Mouse (Mus musculus): ENCODE results near the gene Pcp4.

The Pcp4 gene

DNA sequence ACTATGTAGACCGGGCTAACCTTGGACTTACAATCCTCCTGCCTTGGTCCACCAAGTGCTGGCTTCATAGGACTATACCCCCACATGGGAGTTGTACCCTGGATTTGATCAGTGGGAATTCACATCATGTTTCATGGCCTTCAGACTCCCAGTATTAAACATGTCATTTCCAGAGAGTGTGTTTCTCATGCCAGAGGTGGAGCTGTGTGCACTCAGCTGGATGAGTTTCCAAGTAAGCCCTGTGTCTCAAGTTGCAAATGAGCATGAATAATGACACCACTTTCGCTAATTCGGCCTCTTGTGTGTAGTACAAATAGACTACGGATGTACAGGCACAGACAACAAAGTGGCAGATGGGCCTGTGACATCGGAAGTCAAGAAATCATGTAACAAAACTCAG, 20.6 kb downstream of the Pcp4 start:
- no peak for DNase-seq

DNA sequence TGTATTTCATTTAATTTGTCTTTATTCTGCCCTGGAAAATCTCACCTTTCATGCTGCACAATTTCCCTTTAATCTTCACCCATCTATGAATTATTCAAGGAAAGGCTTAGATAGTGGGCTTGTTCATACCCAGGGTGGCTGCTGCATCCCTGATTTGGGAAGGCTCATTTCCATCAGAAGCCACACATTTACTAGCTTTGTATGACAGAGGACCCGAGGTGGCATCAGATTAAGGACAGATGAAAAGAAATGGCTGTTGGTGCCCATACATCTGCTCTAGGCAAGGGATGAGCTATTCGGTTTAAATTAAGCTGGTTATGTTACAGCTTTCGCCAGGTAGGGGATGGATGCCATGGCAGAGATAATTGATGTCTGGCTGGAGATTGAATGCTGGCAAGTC, 24.1 kb downstream of the Pcp4 start:
- no peak for DNase-seq

DNA sequence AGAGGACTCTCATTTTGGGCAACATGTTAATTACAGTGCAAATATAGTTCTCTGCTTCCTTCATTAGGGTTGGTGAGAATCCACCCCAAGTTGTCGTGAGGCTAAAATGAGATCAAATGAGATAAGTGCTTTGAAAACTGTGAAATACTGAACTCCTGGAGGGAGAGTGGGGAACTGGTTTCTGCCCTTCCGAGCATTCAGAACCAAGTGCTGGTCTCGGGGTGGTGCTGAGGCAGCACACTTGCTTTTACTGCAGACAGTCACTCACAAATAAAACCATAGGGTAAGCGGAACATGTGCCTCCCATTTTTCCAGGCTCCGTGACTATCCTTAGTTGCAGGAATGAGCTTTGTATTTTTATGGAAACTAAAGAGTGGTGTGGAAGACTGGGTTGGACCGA, 26.7 kb downstream of the Pcp4 start:
- DNase-seq, result no peak

DNA sequence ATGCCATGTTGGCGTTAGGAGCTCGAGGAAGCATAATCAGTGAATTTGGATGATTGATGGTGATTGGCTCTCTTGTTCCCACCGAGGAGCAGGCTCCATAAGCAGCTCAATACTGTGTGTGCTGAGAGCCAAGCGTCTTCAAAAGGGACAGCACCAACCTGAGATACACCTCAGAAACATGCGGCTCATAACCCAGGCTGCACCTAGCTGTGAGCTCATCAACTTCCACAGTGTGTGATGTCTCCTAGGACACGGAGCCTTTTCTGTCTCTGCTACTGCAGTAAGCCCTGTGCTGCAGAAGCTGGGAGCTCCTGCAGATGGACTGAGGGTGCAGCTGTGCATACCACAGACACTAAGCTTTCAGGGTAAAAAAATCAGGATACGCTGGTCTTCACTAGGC, 31.5 kb downstream of the Pcp4 start:
- no peak for DNase-seq

DNA sequence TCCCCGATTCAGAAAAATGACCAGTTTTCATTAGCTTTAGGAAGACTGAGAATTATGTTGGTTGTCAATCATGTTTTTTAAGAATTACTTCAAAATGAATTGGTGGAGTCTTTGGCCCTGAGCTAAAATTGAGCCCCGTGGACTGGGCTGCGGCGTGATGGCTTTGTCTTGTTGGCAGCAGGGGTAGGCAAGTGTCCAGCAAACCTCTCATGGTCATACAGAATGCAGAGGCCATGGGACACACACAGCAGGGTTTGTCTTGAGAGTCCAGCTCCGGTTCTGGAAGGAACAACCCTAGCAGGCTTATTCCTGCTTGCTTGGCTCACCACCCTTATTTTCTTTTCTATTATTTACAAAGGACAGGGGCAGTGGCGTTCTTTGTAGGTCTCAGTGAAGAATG, 33.8 kb downstream of the Pcp4 start:
- no peak for DNase-seq

DNA sequence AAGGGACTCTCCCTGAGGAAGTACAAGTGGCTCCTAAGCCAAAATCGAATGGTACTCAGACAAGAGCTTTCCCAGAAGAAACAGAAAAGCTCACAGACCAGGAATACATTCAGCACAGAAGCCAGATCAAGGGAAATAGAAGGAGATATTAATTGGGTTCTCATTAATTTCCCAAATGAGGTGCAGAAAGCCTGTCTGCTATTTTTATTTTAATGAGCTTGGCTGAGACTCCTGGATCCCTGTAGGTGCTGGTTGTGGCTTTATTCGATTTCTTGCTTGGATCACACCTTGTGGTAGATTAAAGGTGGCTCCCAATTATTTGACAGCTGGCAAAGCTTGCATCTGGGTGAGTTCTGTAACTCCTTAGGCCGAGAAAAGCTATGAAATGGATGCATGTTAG, 35.2 kb downstream of the Pcp4 start:
- DNase-seq, result no peak

DNA sequence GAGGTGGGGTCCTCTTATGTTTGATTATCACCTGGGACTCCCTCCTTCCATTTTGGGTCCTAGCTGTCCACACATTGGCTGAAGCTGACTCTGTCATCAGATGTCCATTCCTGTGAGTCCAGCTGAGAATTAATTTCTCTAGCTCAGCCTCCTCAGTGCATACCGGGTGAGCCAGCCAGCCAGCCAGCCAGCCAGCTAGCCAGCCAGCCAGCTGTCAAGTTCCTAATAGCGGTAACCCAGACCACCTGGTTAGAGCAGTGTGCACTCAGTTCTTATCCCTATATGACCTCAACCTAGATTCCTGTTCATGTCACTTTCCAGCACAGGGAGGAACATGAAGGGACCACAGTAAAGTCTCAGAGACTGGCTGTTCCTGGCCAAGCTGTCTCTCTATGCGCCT, 47.1 kb downstream of the Pcp4 start:
- no peak for DNase-seq

DNA sequence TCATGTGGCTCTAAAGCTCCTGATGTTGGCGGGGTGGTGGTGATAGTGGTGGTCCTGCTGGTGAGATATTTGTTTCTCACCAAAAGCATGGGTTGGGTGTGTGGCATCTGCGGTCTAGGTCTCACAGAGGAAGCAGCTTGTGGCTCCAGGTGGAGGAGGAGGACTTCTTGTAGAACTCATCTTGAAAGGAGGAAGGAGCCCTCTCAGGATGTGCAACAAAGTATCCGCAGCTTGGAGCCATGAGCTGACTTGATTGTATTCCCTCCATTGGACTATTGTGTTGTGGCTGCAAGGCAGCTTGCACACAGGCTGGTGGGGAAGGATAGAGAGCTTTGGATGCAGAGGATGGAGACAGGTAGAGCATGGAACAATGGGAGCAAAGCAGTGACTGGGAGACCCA, 60.1 kb downstream of the Pcp4 start:
- no peak for DNase-seq

DNA sequence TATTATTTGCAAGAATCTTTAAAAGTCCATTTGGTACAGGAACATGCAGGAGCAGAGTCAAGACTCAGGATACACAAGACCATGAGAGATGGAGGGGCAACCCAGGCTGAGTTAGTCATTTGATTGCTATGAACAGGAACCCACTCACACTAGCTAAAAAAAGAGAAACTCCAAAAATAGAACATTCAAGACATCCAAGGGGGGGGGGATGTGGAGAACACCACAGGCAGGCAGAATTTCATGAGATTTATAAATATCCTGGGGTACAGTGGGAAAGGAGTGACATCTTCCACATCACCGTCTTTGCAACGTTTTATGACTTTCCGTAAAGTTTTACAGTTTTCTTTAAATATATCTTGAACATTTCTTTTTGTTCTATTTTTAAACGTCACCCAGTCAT, 61.1 kb downstream of the Pcp4 start:
- no peak for DNase-seq

DNA sequence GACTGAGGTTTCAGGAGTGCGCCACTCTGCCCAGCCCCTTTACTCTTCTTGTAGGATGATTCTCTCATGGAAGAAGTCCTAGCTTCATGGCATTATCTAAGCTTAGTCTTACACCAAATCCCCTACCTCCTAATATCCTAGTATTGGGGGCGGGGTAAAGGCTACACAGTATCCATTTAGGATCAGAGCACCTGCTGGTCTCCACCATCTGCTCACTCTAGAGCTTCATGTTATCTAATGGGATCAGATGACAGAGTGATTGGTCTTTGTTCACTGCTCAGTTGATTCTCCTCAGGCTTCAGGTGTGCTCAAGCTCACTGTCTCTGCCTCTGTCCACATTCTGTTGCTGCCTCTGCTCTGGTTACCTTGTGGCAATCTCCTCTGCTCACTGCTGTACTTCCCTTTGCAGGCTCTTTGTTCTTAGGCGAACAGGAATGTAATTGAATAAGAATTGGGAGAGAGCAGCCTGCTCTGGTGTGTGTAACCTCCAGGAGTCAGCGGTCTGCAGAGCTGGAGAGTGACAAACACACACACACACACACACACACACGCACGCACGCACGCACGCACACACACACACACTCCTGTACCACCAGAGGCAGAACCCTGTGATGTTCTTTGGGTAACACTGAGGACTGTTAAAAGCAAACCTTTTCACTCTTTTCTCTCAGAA, 62.6 kb downstream of the Pcp4 start:
- DNase-seq, result no peak

DNA sequence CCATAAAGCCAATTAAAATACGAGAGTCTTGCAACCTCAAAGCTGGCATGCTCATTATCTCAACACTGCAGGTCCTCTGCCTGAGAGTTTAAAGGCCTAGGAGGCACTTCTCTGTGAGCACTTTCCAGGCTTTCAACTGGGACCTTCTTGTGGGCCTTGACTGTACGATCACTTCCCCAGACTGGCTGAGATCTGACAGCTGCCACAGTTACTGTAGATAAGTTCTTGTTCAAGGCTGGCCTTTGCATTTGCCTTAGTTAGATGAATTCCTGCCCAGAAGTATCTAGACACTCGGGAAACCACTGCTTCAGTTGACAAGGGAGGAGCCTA, 63.1 kb downstream of the Pcp4 start:
- DNase-seq, result no peak

DNA sequence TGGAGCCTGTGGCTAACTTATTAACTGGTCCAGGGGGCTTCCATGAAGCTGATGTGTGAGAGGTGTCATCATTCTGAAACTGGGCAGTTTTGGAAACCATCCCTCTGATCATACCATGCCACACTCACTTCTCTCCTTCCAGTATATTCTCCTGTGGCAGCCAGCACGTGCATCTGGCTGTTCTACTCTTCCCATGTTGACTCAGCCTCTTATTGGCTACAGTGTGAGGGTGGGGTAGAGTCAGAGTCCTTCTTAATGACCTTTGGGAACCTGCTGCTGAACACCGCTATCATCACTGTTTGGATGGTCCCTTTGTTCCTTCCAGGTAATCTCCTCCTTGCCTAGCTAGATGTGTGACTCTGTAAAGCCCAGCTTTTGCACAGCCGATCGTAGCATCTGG, 63.6 kb downstream of the Pcp4 start:
- DNase-seq, result no peak

DNA sequence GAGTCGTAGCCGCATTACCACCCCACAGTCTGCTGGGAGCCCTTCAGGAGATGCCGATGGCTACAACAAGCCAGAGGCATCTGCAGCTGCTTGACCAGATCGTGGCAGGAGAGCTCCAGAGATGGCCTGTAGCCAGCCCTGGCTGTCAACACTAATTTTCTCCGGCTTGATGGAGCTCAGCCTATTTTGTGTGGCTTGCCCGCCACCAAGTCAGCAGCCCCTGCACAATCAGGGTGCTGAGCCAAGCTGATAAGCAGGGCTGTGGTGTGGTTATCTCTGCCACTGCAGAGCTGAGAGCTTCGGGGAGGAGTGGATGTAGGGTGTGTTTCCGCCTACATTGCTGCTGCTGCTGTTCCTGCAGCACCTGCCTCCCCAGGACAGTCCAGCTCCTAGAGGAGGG, 66.3 kb downstream of the Pcp4 start:
- no peak for DNase-seq

DNA sequence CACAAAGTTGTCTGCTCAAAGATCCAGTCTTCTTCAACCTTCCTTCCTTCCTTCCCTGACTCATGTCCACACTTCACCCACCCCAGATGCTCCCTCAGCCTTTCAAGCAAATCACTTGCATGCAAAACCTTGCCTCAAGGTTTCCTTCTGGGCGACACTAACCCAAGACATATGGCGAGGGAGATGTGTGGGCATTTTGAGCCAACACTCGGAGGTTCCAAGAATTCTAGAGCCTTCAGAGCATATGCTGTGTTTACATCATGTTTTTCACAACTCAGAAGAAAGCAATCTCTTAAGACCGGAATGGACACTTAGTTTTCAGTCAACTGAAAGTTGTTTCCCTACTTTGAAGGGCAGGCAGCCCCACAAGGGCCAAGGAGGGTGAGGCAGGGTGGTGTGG, 67.9 kb downstream of the Pcp4 start:
- DNase-seq, result no peak

DNA sequence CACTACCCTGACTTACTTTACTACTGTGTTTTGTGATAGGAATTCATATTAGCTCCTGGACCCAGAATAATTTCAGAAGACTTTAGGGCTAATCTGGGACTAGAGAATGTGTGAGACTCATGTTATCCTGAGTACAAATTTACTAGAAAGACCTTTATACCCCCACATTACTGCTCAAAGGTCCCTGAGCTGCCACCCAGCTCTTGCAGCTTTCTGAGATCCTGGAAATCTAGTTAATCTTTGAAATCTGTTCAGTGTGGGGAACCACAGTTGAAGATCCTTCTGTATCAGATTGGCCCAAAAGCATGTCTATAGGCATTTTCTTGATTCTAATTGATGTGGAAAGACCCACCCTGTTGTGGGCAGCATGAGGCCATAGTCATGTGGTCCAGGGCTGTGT, 69.0 kb downstream of the Pcp4 start:
- DNase-seq, result peak; percentile 70

DNA sequence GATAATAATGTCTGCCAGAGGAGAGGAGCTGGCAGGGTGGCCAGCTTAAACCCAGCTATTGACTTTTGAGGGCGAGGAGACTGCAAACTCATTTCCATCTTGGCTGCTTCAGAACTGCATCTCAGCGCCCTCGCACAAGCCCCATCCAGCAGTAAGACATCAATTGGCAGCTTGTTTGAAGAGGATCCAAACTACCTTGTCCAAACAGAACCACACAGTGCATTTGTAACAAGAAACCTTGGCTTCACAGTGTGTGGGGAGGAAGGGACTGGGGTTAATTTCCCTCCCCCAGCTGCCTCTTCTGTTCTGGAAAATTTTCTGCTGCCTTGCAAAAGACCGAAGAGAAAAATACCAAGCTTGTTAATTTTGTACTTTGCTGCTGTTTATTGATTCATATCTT, 71.7 kb downstream of the Pcp4 start:
- DNase-seq, result no peak

DNA sequence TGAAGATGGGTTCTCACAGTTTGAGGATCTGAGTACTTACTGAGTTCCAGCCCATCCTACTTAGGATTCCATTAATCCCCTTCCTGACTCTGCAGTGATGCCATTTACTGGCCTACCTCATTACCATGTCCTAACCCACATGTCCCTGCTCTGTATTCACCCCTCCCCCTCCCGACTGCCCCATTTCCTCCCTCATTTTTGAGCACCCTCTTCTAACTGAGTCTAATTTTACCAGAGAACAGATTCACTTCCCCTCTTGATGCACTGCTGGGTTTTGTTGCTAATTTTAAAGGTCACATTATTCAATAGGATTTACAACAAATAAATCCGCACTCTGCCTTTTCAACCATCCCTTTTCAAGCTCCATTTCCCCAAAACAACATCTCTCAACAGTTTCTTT, 73.7 kb downstream of the Pcp4 start:
- DNase-seq, result peak; percentile 20

DNA sequence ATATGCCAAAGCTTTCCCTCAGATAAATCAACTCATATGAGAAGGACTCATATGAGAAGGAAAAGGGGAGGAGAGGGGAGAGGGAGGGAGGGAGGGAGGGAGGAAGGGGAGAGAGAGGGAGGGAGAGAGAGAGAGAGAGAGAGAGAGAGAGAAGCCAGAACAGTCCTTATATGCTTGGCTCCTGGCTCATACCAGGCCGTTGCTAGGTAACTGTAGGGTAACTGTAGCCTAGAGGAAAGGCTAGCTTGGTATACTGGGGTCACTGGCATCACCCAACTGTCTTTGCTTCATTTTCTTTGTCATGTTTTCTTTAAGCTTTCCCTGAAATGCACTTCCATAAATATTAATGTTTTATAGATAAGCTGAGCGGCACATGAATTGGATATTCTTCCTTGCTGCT, 85.3 kb downstream of the Pcp4 start:
- DNase-seq, result no peak

DNA sequence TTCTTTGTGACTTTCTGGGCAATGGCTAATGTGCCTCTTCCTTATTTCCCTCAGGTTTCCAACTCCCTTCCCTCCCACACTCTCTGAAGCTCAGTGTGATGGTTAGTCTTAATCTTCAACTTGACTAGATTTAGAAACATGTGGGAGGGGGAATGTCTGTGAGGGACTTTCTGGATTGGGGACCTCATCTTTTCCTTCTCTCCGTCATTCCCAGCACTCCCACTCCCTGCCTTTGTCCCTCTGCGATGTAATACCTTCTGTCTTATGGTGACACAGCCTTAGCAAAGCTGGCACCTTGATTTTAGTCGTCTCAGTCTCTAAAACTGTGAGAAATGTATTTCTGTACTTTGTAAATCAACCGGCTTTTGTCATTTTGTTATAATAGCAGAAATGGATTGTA, 88.0 kb downstream of the Pcp4 start:
- DNase-seq, result no peak

DNA sequence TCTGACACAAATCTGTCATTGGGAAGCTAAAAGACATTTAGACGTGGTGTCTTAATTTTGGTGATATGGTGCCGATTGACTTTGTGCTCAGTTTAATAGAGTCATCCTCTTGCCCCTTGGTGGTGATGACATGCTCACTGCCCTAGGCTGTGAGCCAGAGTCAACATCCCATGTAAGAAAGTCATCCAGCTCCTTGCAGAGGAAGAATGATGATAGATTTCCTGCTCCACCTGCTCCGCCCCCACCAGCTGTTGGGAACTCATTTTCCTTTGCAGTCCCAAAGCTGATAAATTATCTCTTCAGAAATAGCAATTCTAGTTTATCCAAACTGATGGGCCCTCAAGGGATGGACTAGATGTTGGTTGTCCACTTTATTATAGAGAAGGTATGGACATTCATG, 89.2 kb downstream of the Pcp4 start:
- DNase-seq, result no peak

DNA sequence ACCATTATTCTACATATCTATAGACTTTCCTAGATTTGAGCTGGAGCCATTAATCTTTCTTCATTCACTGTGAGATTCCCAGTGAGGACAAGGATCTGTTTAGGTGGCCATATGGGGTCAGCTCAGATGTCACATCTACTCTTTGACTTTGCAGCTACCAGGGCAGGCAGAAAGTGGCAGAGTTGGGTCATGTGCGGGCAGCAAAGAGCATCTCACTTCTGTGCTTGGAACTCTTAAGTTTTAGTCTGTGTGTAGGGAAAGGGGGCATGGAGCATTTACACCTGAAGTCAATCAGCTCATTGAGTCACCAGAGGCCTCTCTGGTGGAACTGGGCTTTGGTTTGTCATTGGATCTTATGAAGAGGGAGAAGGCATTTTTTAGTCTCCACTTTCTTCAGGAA, 90.9 kb downstream of the Pcp4 start:
- no peak for DNase-seq

DNA sequence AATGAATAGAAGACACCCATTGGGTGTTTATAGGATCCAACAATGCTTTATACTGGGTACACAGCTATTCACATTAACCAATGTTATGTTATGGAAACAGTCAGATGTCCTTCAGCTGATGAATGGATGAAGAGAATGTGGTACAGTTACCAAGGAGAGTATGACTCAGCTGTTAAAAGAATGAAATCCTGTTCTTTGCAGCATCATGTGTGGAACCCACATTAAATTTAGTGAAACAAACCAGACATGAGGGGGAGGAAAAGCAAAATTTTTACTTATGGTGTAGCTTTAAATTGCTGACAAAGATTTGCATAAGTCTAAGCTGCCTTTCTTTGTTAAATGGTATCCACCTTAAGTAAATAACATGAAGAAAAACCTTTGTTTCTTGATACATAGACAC, 92.4 kb downstream of the Pcp4 start:
- no peak for DNase-seq

DNA sequence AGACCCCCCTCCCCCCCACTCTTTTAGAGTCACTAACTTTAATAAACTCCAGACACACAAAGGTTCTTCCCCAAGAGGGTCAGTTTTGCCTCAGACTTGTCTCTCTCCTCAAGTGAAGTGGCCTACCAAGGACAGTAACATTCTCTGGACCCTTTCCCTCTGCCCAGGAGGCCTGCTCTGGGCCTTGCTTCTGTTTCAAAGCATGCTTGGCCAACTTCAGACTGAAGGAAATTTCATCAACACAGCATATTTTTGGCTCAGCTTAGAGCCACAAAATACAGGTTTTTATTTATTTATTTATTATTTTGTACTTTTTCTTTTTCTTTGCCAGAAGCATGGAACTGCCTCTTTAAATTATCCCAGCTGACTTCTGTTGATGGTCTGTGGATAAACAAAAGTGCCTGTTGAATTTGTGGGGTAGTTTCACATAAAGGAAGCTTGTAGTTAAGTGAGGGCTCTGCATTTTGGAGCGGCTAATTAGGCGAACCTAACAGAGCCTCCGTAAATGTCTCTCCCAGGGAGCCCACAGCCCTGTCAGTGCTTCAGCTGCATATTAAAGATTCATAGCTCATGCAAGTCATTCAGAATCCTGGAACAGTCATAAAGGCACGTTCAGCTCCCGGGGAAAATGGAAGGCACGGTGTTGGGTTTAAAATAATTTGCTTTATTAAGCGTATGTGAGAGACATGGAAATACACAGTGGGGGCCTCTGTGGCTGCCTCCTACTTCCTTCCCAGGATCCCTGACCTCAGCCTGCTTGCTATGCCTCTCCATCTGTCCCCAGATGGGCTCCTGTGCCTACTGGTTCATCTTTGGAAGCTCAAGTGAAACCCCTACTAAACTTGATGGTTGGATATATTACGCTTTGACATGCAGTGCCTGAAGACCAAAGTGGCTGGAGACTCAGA, 96.2 kb downstream of the Pcp4 start:
- DNase-seq, result no peak

DNA sequence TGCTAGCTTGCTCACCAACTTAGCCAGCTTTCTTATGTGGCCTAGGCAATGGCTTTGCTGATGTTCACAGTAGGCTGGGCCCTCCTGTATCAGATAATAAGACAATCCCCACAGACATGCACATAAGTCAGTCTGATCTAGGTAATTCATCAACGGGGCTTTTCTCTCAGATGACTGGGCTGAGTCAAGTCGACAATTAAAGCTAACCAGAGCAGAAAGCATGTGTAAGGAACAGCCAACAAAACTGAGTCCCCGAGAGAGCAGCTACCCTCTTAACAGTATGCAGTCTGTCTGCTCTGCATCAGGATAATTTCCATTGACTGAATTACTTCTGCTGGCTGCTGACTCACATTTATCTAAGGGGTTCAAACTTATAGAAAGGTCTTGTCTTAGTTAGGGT, 100.0 kb downstream of the Pcp4 start:
- DNase-seq, result no peak

Measured in kidney, adult 9 months (tissue).